Mouse (Mus musculus): ENCODE measurements at regions not wholly inside any gene's neighbourhood (a gene's known extent, or its start where the extent isn't known, plus 50 kb on each side); places are given as distances from the start of the nearest gene placed in this dataset.
A peak's percentile ranks its signal among the peaks of the same experiment; 100 is the strongest.

DNA sequence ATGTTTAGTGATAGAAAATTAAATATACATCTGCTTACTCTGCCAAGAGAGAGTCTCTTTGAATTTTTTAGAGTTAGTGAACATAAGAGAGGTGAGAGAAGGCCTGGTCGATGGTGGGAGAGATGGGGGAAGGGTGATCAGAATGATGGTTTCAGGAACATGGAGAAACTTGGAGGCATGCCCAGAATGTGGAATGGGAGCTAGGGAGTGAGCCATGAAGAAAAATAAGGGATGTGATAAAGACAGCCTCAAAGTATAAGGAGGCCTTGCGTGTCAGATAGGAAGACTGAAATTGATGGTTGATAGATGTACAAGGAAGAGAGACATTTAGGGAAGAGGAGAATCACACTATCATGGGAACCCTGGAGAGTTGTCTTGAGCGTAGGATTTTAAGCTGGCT, 354.6 kb downstream of the Osr1 start:
- no peak overlapping the region for H3K9ac ChIP-seq (replicated peaks; ENCODE audit: low read length)
- H3K9me3 ChIP-seq (ENCODE audit: control insufficient read depth, low read length), result no peaks in the 10 kb centered on the region
- H3K36me3 ChIP-seq (ENCODE audit: control insufficient read depth, insufficient read depth, low read length), result no peaks in the 10 kb centered on the region
- no peaks in the 10 kb centered on the region for H3K4me1 ChIP-seq (ENCODE audit: control insufficient read depth, insufficient read depth, low read length)
- ATAC-seq (ENCODE audit: low FRiP score, low TSS enrichment), result no peak
- 86% methylated on average over 3 of the region's 3 CpGs for WGBS
- no peak for DNase-seq
- H3K27ac ChIP-seq (replicated peaks; ENCODE audit: low read depth, low read length), result no peak overlapping the region
- no peak overlapping the region for H3K4me2 ChIP-seq (ENCODE audit: low read length)
- no peaks in the 10 kb centered on the region for H3K27me3 ChIP-seq (ENCODE audit: control insufficient read depth, insufficient read depth, low read length)
- H3K4me3 ChIP-seq (replicated peaks; ENCODE audit: low read depth, low read length), result no peak overlapping the region

DNA sequence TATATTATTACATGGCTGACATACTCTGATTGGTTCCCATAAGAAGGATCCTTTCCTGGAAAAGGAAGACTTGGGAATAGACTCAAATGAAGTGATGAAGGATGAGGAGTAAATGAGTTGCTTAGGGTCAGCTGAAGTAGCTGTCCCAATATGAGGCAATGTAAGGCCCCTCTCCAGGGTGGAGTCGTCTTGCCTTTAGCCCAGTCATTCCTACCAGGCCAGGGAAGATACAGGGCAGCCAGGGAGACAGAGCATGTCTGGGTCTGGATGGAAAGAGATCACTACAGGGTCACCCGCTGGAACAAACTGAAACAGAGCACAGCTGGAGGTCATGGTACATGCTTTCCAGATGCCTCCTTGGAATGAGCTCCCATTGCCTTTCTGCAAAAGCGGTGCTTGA, 364.2 kb downstream of the Osr1 start:
- WGBS, result 89% methylated on average over 3 of the region's 3 CpGs

DNA sequence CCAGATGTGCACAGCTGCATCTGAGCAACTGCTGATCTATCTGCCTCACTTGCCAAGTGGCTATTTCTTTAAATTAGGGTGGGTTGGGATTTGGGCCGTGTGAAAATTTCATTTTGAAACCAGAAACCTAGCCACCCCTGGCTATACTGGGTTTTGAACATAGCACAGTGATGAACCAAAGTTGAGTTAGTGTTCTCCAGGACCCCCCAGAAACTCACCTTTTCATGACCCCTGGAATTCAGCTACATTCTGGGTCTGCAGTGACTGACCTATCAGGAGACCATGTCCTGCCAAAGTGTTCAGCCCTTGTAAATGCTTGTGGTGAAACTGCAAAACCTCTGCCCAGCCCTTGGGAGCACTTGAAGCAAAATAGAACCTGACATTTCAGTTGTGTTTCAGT, 371.4 kb downstream of the Osr1 start:
- Histone ChIP-seq H3K36me3 (ENCODE audit: control insufficient read depth, insufficient read depth, low read length) (no peaks in the 10 kb centered on the region), H3K4me1 (ENCODE audit: control insufficient read depth, insufficient read depth, low read length) (no peaks in the 10 kb centered on the region), H3K27me3 (ENCODE audit: control insufficient read depth, insufficient read depth, low read length) (no peaks in the 10 kb centered on the region), H3K27ac (replicated peaks; ENCODE audit: low read depth, low read length) (no peak overlapping the region), H3K4me2 (ENCODE audit: low read length) (no peak overlapping the region), H3K4me3 (replicated peaks; ENCODE audit: low read depth, low read length) (no peak overlapping the region), H3K9me3 (ENCODE audit: control insufficient read depth, low read length) (no peaks in the 10 kb centered on the region), H3K9ac (replicated peaks; ENCODE audit: low read length) (no peak overlapping the region)
- 85% methylated on average over 1 of the region's 1 CpGs for WGBS
- no peak for ATAC-seq (ENCODE audit: low FRiP score, low TSS enrichment)
- no peak for DNase-seq

More for the DNA sequence above, 364.2 kb downstream of the Osr1 start:
- Histone ChIP-seq H3K27ac (replicated peaks; ENCODE audit: low read depth, low read length) (no peak overlapping the region), H3K9me3 (ENCODE audit: control insufficient read depth, low read length) (no peaks in the 10 kb centered on the region), H3K36me3 (ENCODE audit: control insufficient read depth, insufficient read depth, low read length) (no peaks in the 10 kb centered on the region), H3K9ac (replicated peaks; ENCODE audit: low read length) (no peak overlapping the region), H3K4me3 (replicated peaks; ENCODE audit: low read depth, low read length) (no peak overlapping the region), H3K4me2 (ENCODE audit: low read length) (no peak overlapping the region), H3K27me3 (ENCODE audit: control insufficient read depth, insufficient read depth, low read length) (no peaks in the 10 kb centered on the region), H3K4me1 (ENCODE audit: control insufficient read depth, insufficient read depth, low read length) (no peaks in the 10 kb centered on the region)
- ATAC-seq (ENCODE audit: low FRiP score, low TSS enrichment) (no peak), DNase-seq (no peak)

DNA sequence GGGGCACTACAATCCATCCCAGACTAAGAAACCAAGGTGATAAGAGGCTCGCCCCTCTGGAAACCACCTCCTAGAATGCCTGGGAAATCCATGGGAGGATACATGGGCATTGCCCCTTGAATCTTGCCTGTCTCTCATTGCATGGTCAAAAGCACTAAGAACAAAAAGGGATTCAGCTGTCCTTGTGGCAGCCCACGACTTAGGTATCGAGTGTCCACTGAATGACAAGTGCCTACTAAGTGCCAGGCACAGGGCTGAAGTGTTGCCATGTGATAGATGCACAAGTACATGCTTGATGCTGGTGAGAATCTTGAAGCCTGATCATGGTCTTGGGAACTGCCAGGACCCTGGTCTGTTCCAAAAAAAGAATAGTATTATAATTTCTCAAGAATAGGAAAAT, 371.9 kb downstream of the Osr1 start:
- WGBS, result 84% methylated on average over 3 of the region's 3 CpGs
- no peaks in the 10 kb centered on the region for H3K36me3 ChIP-seq (ENCODE audit: control insufficient read depth, insufficient read depth, low read length)
- H3K4me2 ChIP-seq (ENCODE audit: low read length), result no peak overlapping the region
- H3K9me3 ChIP-seq (ENCODE audit: control insufficient read depth, low read length), result no peaks in the 10 kb centered on the region
- no peak overlapping the region for H3K4me3 ChIP-seq (replicated peaks; ENCODE audit: low read depth, low read length)
- DNase-seq (no peak), ATAC-seq (ENCODE audit: low FRiP score, low TSS enrichment) (no peak)
- H3K27ac ChIP-seq (replicated peaks; ENCODE audit: low read depth, low read length), result no peak overlapping the region
- no peaks in the 10 kb centered on the region for H3K27me3 ChIP-seq (ENCODE audit: control insufficient read depth, insufficient read depth, low read length)
- no peaks in the 10 kb centered on the region for H3K4me1 ChIP-seq (ENCODE audit: control insufficient read depth, insufficient read depth, low read length)
- no peak overlapping the region for H3K9ac ChIP-seq (replicated peaks; ENCODE audit: low read length)

DNA sequence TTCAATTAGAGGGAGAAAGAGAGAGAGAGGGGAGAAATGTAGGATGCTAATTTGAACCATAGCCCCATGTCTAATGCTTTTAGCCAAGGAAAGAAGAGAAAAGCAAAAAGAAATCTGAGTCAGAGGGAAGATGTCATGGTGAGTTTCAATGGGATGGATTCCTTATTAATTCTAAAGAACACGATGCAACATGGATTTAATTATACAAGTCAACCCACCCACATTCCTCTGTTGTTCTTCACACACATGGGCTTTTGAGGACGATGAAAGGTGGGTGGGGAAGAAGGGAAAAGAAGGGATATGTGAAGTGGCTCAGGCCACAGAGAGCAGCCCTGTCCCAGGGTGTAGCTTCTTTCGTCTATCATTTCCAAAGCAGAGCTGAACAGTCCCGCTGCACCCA, 378.9 kb downstream of the Osr1 start:
- 60% methylated on average over 4 of the region's 4 CpGs for WGBS
- Histone ChIP-seq H3K27me3 (ENCODE audit: control insufficient read depth, insufficient read depth, low read length) (no peaks in the 10 kb centered on the region), H3K9ac (replicated peaks; ENCODE audit: low read length) (no peak overlapping the region), H3K4me1 (ENCODE audit: control insufficient read depth, insufficient read depth, low read length) (no peaks in the 10 kb centered on the region), H3K9me3 (ENCODE audit: control insufficient read depth, low read length) (no peaks in the 10 kb centered on the region), H3K4me3 (replicated peaks; ENCODE audit: low read depth, low read length) (no peak overlapping the region), H3K4me2 (ENCODE audit: low read length) (no peak overlapping the region), H3K27ac (replicated peaks; ENCODE audit: low read depth, low read length) (no peak overlapping the region), H3K36me3 (ENCODE audit: control insufficient read depth, insufficient read depth, low read length) (no peaks in the 10 kb centered on the region)
- ATAC-seq (ENCODE audit: low FRiP score, low TSS enrichment) (no peak), DNase-seq (no peak)

DNA sequence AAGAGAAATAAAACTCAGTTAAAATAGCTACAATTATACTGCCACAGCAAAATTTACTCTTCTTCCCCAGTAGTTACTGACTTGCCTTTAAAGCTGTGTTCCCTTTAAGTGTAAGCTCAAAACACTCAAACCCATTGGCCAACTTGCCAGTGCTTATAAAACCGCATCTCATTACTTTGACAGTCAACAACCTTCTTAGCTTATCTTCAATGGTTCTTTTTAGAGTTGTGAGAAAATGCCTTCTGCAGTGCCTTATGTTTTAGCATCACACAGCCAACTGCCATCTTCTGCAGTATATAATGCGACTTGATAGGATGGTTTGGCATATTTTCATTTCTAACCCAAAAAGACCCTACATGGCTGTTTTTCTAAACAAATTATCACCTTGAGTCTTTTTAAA, 382.5 kb downstream of the Osr1 start:
- H3K9ac ChIP-seq (replicated peaks; ENCODE audit: low read length), result no peak overlapping the region
- no peaks in the 10 kb centered on the region for H3K36me3 ChIP-seq (ENCODE audit: control insufficient read depth, insufficient read depth, low read length)
- H3K4me1 ChIP-seq (ENCODE audit: control insufficient read depth, insufficient read depth, low read length), result no peaks in the 10 kb centered on the region
- ATAC-seq (ENCODE audit: low FRiP score, low TSS enrichment) (no peak), DNase-seq (no peak)
- 90% methylated on average over 2 of the region's 2 CpGs for WGBS
- no peak overlapping the region for H3K4me3 ChIP-seq (replicated peaks; ENCODE audit: low read depth, low read length)
- no peak overlapping the region for H3K27ac ChIP-seq (replicated peaks; ENCODE audit: low read depth, low read length)
- H3K27me3 ChIP-seq (ENCODE audit: control insufficient read depth, insufficient read depth, low read length), result no peaks in the 10 kb centered on the region
- no peak overlapping the region for H3K4me2 ChIP-seq (ENCODE audit: low read length)
- H3K9me3 ChIP-seq (ENCODE audit: control insufficient read depth, low read length), result no peaks in the 10 kb centered on the region

DNA sequence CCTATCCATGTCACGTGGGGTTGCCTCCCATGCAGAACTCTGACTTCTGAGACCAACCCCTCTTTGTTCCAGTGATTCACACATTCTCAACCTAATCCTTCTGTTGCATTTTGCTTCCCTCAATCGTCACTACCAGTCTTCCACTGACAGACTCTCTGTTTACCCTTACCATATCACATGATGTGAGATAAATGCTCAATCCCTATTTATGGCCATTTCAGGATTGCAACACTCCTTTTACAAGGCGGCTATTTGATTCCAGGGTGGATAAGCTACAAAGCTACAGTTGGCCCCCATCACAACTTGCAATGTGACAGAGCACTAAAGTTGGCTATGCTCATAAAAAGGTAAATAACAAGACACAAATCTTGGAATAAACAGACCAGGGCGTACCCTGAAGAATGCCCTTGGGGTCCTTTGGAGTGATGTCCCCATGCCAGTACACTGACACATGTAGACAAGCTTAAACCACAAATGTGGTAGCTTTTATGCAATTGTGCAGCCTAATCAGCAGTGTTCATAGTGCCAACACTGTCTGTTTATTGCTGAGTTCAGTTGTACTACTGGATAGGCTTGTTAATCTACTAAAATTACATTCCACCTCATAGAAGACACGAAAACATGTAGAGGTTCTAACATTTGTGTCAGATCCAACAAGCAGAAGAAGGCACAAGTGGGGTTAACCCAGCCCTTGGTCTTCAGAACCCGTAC, 384.4 kb downstream of the Osr1 start:
- no peak overlapping the region for H3K27ac ChIP-seq (replicated peaks; ENCODE audit: low read depth, low read length)
- H3K36me3 ChIP-seq (ENCODE audit: control insufficient read depth, insufficient read depth, low read length), result no peaks in the 10 kb centered on the region
- no peaks in the 10 kb centered on the region for H3K4me1 ChIP-seq (ENCODE audit: control insufficient read depth, insufficient read depth, low read length)
- 84% methylated on average over 6 of the region's 6 CpGs for WGBS
- H3K9me3 ChIP-seq (ENCODE audit: control insufficient read depth, low read length), result no peaks in the 10 kb centered on the region
- no peak overlapping the region for H3K4me2 ChIP-seq (ENCODE audit: low read length)
- no peak for DNase-seq
- no peak for ATAC-seq (ENCODE audit: low FRiP score, low TSS enrichment)
- no peak overlapping the region for H3K4me3 ChIP-seq (replicated peaks; ENCODE audit: low read depth, low read length)
- no peak overlapping the region for H3K9ac ChIP-seq (replicated peaks; ENCODE audit: low read length)
- no peaks in the 10 kb centered on the region for H3K27me3 ChIP-seq (ENCODE audit: control insufficient read depth, insufficient read depth, low read length)

DNA sequence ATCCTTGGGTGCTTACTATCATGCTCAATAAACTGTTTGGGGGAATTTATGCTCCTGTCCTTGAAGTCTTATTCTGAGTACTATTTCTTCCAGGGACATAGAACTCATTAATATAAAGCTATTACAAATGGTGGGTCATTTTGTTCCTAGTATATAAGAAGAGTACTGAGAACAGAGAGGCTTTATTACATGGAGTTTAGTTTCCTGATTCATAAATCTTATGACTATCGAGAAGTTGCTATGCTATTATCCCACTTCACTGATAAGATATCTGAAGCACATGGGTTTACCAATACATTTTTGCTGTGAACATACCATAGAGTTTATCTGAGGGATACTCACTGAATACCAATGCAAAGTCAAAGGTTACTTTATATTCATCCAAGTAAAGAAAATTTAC, 399.5 kb downstream of the Osr1 start:
- Histone ChIP-seq H3K9ac (replicated peaks; ENCODE audit: low read length) (no peak overlapping the region), H3K27ac (replicated peaks; ENCODE audit: low read depth, low read length) (no peak overlapping the region), H3K4me1 (ENCODE audit: control insufficient read depth, insufficient read depth, low read length) (no peaks in the 10 kb centered on the region), H3K4me3 (replicated peaks; ENCODE audit: low read depth, low read length) (no peak overlapping the region), H3K27me3 (ENCODE audit: control insufficient read depth, insufficient read depth, low read length) (no peaks in the 10 kb centered on the region), H3K9me3 (ENCODE audit: control insufficient read depth, low read length) (no peaks in the 10 kb centered on the region), H3K4me2 (ENCODE audit: low read length) (no peak overlapping the region), H3K36me3 (ENCODE audit: control insufficient read depth, insufficient read depth, low read length) (no peaks in the 10 kb centered on the region)
- WGBS, result 97% methylated on average over 1 of the region's 1 CpGs
- DNase-seq (no peak), ATAC-seq (ENCODE audit: low FRiP score, low TSS enrichment) (no peak)

DNA sequence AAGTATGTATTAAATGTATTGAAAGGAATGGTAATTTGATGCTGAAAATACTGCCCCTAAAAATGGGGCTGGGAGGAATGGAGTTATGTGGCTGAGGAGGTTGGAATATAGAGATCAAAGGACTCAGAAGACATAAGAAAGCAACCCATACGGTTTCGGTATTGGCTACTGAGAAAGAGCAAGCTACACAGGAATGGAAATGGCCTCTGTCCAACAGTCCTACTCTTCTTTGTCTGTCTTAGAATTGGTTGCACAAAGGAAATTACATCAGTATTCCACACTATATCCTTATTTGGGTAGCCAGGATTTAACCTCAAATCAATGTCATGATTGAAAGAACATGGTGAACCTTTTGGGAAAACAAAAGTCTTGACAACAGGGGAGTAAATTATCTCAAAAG, 399.0 kb upstream of the Nt5c1b start:
- H3K27me3 ChIP-seq (ENCODE audit: control insufficient read depth, insufficient read depth, low read length), result no peaks in the 10 kb centered on the region
- H3K9me3 ChIP-seq (ENCODE audit: control insufficient read depth, low read length), result no peaks in the 10 kb centered on the region
- H3K36me3 ChIP-seq (ENCODE audit: control insufficient read depth, insufficient read depth, low read length), result no peaks in the 10 kb centered on the region
- H3K4me2 ChIP-seq (ENCODE audit: low read length), result no peak overlapping the region
- no peak overlapping the region for H3K27ac ChIP-seq (replicated peaks; ENCODE audit: low read depth, low read length)
- peak; percentile 8 for DNase-seq
- WGBS, result 67% methylated on average over 2 of the region's 2 CpGs
- H3K9ac ChIP-seq (replicated peaks; ENCODE audit: low read length), result no peak overlapping the region
- H3K4me1 ChIP-seq (ENCODE audit: control insufficient read depth, insufficient read depth, low read length), result no peaks in the 10 kb centered on the region
- ATAC-seq (ENCODE audit: low FRiP score, low TSS enrichment), result no peak
- H3K4me3 ChIP-seq (replicated peaks; ENCODE audit: low read depth, low read length), result no peak overlapping the region

Data from midbrain, embryonic 14.5 days (tissue).